Mouse (Mus musculus) erythroblast, embryonic 14.5 days (primary cell): ENCODE results near the gene Mad1l1. TPM values are rescaled to one million over a fixed set of nuclear protein-coding genes. Genes with fewer than 3 reads are reported as not detected.

Source experiments
- H3K27me3 ChIP-seq: 2 replicates; pipeline ENCODE4 v1.6.1; 2012; ENCODE audit warnings: inconsistent platforms; ENCODE audit not compliant: control insufficient read depth
- H3K36me3 ChIP-seq: 2 replicates; pipeline ENCODE4 v1.6.1; 2012; ENCODE audit warnings: mild to moderate bottlenecking, inconsistent platforms; ENCODE audit not compliant: control insufficient read depth
- H3K4me1 ChIP-seq: 2 replicates; pipeline ENCODE4 v1.6.1; 2012; ENCODE audit warnings: inconsistent platforms; ENCODE audit not compliant: control insufficient read depth
- H3K4me3 ChIP-seq: replicated peaks from 2 replicates; pipeline ENCODE3; 2012; ENCODE audit warnings: moderate library complexity, mild to moderate bottlenecking, inconsistent platforms
- H3K9me3 ChIP-seq: 2 replicates; pipeline ENCODE4 v1.6.1; 2012; ENCODE audit warnings: low read length, inconsistent platforms, mixed read lengths; ENCODE audit not compliant: control insufficient read depth
- GATA1 ChIP-seq: IDR thresholded peaks from 2 replicates; pipeline ENCODE4 v1.6.1; 2012; ENCODE audit warnings: low read length, inconsistent platforms, mixed read lengths
- TAL1 ChIP-seq: IDR thresholded peaks from 3 replicates; pipeline ENCODE4 v1.6.1; 2012; ENCODE audit warnings: low read length, inconsistent platforms, mixed read lengths
- polyA plus RNA-seq: library from polyadenylated mRNA; stranded (reverse); fragments of >175 nt; gene quantifications from 2 replicates; pipeline ENCODE4 v1.2.3, GENCODE M21; 2012

Mad1l1 gene
- polyA plus RNA-seq, 1 experiment = 2.4 TPM

DNA sequence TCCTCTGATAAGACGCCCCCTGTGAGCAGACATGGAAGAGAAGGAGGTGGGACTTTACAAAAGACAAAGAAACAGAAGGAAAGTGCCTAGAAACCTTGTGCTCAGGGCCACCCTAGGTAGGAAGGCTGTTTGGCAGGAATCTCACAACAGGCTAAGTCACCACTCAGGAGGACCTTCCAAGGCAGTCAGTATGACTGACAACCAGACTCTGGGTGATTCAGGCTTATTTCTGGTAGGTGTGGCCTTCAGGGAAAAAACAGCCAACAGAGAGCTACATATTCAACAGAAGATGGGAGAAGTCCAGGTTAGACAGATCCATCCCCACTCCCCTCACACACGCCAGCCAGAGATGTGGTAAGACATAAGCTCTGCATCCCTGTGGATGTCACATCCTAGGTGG lies 118.9 kb downstream of the Mad1l1 start:
- Histone ChIP-seq H3K36me3 (peaks cover 45% of the 10 kb centered on the region), H3K27me3 (no peaks in the 10 kb centered on the region), H3K4me1 (peaks cover 4% of the 10 kb centered on the region), H3K4me3 (no peak overlapping the region), H3K9me3 (no peaks in the 10 kb centered on the region)
- no peak for TF ChIP-seq TAL1
- TF ChIP-seq GATA1 = no peak

DNA sequence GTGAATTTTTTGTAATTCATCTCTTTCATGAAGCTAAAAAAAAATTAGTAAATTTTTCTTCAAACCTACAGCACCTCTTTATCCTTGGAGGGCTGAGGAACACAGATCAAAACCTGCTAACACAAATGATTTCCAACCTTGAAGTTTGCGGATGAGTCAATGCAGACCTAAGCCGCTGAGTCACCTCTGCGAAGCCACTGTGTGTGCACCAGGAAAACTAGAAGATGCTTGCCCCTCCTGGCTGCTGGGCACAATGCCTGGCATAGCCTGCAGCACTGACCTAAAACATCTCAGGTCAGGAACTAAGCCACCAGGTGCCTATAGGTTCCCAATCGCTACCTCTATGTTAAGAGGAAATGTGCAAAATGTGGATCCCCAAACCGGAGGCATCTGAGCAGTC lies 119.8 kb downstream of the Mad1l1 start:
- H3K36me3 ChIP-seq = peaks cover 37% of the 10 kb centered on the region
- H3K27me3 ChIP-seq = no peaks in the 10 kb centered on the region
- peaks cover 2% of the 10 kb centered on the region; the same call in 1 of the 2 replicates for H3K4me1 ChIP-seq
- H3K4me3 ChIP-seq = no peak overlapping the region
- H3K9me3 ChIP-seq = no peaks in the 10 kb centered on the region
- TF ChIP-seq GATA1 = no peak
- TF ChIP-seq TAL1 = no peak

DNA sequence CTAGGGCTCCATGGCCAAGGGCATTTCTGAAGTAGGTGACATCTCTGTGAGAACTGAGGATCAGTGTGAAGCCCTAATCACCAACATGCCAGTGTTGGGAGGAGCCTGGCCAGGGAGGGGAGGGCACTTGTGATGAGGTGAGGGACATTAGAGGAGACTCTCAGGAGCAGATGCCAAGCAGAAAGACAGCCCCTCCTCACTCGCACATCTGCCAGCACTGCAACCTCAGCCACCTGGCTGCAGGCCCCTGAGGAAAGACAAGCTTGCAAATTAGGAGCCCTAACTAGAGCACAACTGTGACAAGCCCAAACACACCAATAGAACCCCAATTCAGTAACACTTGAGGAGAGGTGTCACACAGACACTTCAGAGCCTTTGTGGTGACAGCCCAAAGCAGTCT lies 120.2 kb downstream of the Mad1l1 start:
- Histone ChIP-seq H3K36me3 (peaks cover 35% of the 10 kb centered on the region), H3K4me1 (peaks cover 2% of the 10 kb centered on the region; the same call in 1 of the 2 replicates)

DNA sequence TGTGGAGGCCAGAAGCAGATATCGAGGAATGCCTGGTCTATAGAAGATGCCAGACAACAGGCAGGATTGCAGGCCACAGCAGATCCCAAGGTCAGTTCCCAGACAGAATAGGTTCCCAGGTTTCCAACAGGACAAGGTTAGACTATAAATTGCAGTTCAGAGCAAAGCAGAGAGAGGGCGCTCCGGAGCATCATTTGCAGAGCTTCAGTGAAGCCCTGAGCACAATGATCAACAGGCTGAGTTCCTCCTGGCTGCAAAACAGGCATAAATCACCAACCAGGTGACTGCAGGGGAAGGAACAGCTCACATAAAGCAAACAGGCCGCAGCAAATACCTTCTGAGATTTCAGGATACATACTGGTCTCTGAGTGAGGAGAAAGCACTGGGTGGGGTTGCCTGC lies 123.6 kb downstream of the Mad1l1 start:
- Histone ChIP-seq H3K4me3 (no peak overlapping the region), H3K36me3 (peaks cover 39% of the 10 kb centered on the region), H3K27me3 (no peaks in the 10 kb centered on the region), H3K4me1 (peaks cover 2% of the 10 kb centered on the region; the same call in 1 of the 2 replicates), H3K9me3 (no peaks in the 10 kb centered on the region)
- TF ChIP-seq GATA1 (no peak), TAL1 (no peak)

More for the DNA sequence above, 120.2 kb downstream of the Mad1l1 start:
- H3K27me3 ChIP-seq = no peaks in the 10 kb centered on the region
- H3K4me3 ChIP-seq = no peak overlapping the region
- H3K9me3 ChIP-seq = no peaks in the 10 kb centered on the region
- TF ChIP-seq GATA1 (no peak), TAL1 (no peak)

DNA sequence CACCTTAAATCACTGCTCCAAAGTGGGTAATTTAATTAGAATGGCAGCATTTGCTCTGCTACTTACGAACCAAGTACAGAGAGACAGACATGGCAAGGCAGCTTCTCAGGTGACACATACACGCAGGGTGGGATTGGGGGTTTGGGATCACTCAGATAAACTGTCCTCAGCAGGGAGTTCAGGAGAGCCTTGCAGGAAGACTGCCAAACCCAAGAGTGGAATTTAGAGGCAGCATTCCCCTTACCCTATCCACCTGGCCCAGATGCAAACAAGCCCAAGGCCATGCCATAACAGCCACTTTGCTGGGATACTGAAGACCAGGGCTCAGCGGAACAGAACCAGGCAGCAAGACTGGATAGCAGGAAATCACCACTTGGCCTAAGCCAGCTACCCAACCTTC lies 124.9 kb downstream of the Mad1l1 start:
- no peaks in the 10 kb centered on the region for H3K27me3 ChIP-seq
- no peak overlapping the region for H3K4me3 ChIP-seq
- peaks cover 2% of the 10 kb centered on the region; the same call in 1 of the 2 replicates for H3K4me1 ChIP-seq

DNA sequence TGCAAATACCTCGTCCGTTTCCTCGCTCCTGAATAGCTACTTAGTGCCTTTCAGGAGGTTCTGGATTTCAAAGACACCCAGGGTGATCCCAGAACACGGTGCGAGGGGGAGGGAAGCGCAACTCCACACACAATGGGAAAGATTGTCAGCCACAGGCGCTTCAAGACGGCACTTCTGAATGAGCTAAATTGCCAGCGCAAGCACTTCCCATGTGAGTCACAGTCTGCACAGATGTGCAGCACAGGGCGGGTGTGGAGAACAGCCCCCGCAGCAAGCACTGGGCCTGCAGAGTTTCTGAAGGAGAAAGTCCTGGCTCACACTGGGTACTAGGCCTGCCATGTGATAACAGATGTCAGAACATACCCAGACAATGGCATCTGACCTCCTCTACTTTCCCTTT lies 127.2 kb downstream of the Mad1l1 start:
- Histone ChIP-seq H3K9me3 (no peaks in the 10 kb centered on the region), H3K27me3 (no peaks in the 10 kb centered on the region), H3K4me3 (no peak overlapping the region), H3K4me1 (no peaks in the 10 kb centered on the region; the same call in 1 of the 2 replicates), H3K36me3 (peaks cover 39% of the 10 kb centered on the region)
- TF ChIP-seq GATA1 (no peak), TAL1 (no peak)

More for the DNA sequence above, 124.9 kb downstream of the Mad1l1 start:
- H3K9me3 ChIP-seq = no peaks in the 10 kb centered on the region
- peaks cover 42% of the 10 kb centered on the region for H3K36me3 ChIP-seq
- TF ChIP-seq TAL1 (no peak), GATA1 (no peak)

DNA sequence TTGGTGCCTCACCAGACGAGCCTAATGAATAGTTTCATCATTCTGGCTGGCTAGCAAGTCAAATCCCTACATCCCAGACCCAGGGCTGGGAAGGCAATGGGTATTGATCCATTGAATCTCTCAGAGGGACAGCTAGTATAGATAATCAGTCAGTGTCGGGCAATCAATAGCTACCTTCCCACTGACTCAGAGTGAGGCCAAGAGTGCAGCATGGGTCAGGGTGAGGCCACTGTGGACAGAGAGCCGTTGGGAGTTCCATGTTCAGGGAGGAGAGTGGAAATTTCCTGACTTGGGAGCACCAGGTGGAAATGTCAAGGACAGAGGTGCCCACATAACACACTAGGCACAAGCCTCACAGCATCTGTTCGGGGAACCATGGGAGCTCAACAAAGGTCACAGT lies 129.8 kb downstream of the Mad1l1 start:
- H3K9me3 ChIP-seq = no peaks in the 10 kb centered on the region
- no peaks in the 10 kb centered on the region for H3K27me3 ChIP-seq
- peaks cover 38% of the 10 kb centered on the region for H3K36me3 ChIP-seq
- no peaks in the 10 kb centered on the region; the same call in 1 of the 2 replicates for H3K4me1 ChIP-seq
- no peak for TF ChIP-seq GATA1
- TF ChIP-seq TAL1 = no peak
- H3K4me3 ChIP-seq = no peak overlapping the region

DNA sequence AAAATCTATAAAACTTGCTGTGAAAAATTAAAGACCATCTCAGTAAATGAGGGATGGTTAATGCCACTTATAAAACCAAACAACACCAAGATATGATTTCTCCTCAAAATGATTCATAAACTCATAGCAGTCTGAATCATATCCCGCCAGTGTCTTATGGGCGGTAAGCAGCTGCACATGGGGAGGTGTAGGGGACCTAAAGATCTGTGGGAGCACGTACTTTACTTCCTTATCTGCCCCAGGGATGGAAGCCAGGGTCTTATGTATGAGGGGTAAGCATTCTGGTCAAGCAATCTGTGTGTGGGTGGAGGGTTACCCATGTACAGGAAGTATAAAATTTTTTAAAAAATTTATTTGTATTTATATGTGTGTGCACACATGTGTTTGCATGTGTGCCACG lies 135.0 kb downstream of the Mad1l1 start:
- Histone ChIP-seq H3K9me3 (no peaks in the 10 kb centered on the region), H3K36me3 (peaks cover 12% of the 10 kb centered on the region), H3K4me1 (no peaks in the 10 kb centered on the region; the same call in 1 of the 2 replicates), H3K27me3 (no peaks in the 10 kb centered on the region), H3K4me3 (no peak overlapping the region)
- TF ChIP-seq TAL1 (no peak), GATA1 (no peak)

DNA sequence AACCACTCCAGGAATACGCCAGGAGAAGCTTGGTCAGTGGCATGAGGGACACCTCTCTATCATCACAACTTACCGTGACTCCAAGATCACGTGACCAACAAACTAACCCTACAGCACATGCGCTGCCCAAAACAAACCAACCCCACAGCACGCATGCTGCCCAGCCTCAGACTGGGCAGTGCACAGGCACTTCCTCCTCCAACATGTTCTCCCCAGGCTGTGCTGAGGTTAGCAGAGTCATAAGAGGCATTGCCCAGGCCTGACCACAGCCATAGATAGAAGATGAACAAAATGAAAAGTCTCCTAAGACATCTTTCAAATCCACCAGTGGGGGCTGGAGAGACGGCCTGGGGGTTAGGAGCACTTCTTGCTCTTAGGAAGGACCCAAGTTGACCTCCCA lies 135.6 kb downstream of the Mad1l1 start:
- no peaks in the 10 kb centered on the region; the same call in 1 of the 2 replicates for H3K4me1 ChIP-seq
- H3K9me3 ChIP-seq = no peaks in the 10 kb centered on the region
- no peak overlapping the region for H3K4me3 ChIP-seq
- H3K36me3 ChIP-seq = peaks cover 8% of the 10 kb centered on the region
- no peaks in the 10 kb centered on the region for H3K27me3 ChIP-seq
- TF ChIP-seq TAL1 = no peak
- no peak for TF ChIP-seq GATA1

DNA sequence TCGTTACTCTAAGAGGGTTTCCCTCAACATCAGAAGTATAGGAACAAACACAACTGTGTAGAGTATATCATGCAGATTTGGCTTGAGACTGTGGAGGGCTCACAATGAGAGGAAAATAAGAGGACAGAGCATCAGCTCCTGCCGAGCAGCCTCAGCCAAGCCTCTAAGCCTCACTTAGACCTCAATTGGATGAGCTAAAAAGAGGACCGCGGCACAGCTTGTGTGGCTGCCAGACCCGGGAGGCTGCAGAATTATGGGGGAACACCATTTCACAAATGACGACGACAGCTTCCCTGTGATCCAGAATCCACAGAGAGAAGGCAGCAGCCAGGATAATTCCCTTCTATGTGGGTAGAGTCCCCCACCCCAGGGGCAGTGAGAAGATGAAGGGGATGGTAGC lies 138.0 kb downstream of the Mad1l1 start:
- peaks cover 17% of the 10 kb centered on the region for H3K36me3 ChIP-seq
- no peaks in the 10 kb centered on the region; the same call in 1 of the 2 replicates for H3K4me1 ChIP-seq
- no peak overlapping the region for H3K4me3 ChIP-seq
- H3K27me3 ChIP-seq = no peaks in the 10 kb centered on the region
- TF ChIP-seq GATA1 = no peak
- no peak for TF ChIP-seq TAL1
- no peaks in the 10 kb centered on the region for H3K9me3 ChIP-seq
